Mouse (Mus musculus): Measurements from ENCODE around the gene Mrpl30. TPM values are rescaled to one million over a fixed set of nuclear protein-coding genes. Genes with fewer than 3 reads are reported as not detected.

Mrpl30 gene
- polyA plus RNA-seq, 1 experiment from 2014 or later, result 139 TPM

DNA sequence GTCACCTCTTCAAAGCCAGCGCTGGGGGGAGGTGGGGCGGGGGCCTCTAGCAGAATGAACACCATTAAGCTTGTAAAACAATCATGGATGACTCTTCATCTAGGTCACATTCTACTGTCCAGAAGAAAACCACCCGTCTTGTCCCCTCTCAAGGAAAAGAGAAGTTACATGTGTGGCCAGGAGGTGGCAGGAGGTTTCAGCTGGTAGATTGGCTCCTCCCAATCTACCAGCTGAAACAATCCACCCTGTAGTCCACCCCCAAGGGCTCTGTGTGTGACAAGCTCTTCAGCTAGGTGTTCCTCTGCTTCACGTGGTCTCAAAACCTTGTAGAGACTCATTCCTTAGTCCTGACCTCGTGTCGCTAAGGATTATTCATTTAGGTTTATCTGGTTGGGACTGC lies 12.9 kb downstream of the Mrpl30 start:
- Histone ChIP-seq H3K27ac (replicated peaks) (no peak overlapping the region), H3K4me2 (no peak overlapping the region), H3K9me3 (replicated peaks) (no peaks in the 10 kb centered on the region), H3K27me3 (no peaks in the 10 kb centered on the region), H3K9ac (no peak overlapping the region), H3K4me3 (replicated peaks) (no peak overlapping the region), H3K4me1 (replicated peaks) (no peaks in the 10 kb centered on the region), H3K36me3 (replicated peaks) (peaks cover 17% of the 10 kb centered on the region)
- 28% methylated on average over 6 of the region's 6 CpGs for WGBS (ENCODE audit: insufficient replicate concordance)
- no peak for ATAC-seq (ENCODE audit: insufficient read depth)

DNA sequence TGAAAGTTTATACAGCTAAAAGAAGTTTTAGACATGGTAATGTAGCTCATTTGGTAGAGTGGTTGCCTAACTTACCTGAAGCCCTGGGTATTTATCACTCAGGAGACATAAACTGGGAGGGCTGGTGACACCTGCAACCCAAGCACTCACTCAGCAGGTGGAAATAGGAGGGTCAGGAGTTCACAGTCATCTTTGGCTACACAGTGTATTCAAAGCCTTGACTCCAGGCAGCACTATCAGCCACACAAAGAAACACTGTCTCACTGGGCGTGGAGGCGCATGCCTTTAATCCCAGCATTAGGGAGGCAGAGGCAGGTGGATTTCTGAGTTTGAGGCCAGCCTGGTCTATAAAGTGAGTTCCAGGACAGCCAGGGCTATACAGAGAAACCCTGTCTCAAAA lies 22.5 kb downstream of the Mrpl30 start:
- no peaks in the 10 kb centered on the region for H3K4me1 ChIP-seq (replicated peaks)
- 0 out of 2 replicates have a peak, but pooled peaks cover 3% of the 10 kb centered on the region for H3K27me3 ChIP-seq
- no peak overlapping the region for H3K4me2 ChIP-seq
- no peaks in the 10 kb centered on the region for H3K36me3 ChIP-seq (replicated peaks)
- H3K27ac ChIP-seq (replicated peaks), result no peak overlapping the region
- H3K9ac ChIP-seq, result no peak overlapping the region
- no peak overlapping the region for H3K4me3 ChIP-seq (replicated peaks)
- 67% methylated on average over 2 of the region's 2 CpGs for WGBS (ENCODE audit: insufficient replicate concordance)
- no peaks in the 10 kb centered on the region for H3K9me3 ChIP-seq (replicated peaks)
- no peak for ATAC-seq (ENCODE audit: insufficient read depth)

DNA sequence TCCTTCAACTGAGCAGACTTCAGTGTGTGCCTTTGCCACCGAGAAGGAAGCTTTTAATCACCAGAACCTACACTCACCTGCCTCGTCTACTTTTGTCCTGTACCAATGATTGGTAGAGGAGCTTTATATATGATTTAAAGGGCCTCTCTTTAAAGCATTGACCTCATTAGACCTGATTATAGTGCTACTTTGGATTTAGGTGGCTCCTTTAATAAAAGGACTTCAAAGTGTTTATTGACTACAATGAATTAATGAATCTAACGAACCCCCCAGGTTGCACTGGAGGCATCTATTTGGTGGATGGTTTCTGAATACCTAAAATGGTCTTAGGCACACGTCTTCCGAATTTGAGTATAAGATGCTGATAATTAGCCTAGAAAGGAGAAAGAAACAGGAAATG lies 26.1 kb downstream of the Mrpl30 start, which contains the start of gene Lyg2:
Gene Lyg2, minus strand, starts transcription at position 101 of the 400 bp plus-strand sequence.
- H3K9me3 ChIP-seq (replicated peaks), result no peaks in the 10 kb centered on the region
- WGBS (ENCODE audit: insufficient replicate concordance), result 46% methylated on average over 5 of the region's 5 CpGs
- H3K27ac ChIP-seq (replicated peaks), result no peak within 1 kb of the TSS
- H3K36me3 ChIP-seq (replicated peaks), result no peaks in the 10 kb centered on the region
- 0 out of 2 replicates have a peak, but pooled peaks cover 4% of the 10 kb centered on the region for H3K27me3 ChIP-seq
- ATAC-seq (ENCODE audit: insufficient read depth), result no peak
- H3K4me2 ChIP-seq, result no peak within 1 kb of the TSS
- H3K9ac ChIP-seq, result no peak within 1 kb of the TSS
- H3K4me1 ChIP-seq (replicated peaks), result no peaks in the 10 kb centered on the region
- H3K4me3 ChIP-seq (replicated peaks), result no peak within 1 kb of the TSS

- H3K4me2 ChIP-seq, result no peak overlapping the region
- ATAC-seq (ENCODE audit: insufficient read depth), result no peak
- H3K4me3 ChIP-seq (replicated peaks), result no peak overlapping the region
- no peaks in the 10 kb centered on the region for H3K36me3 ChIP-seq (replicated peaks)
- WGBS (ENCODE audit: insufficient replicate concordance), result 54% methylated on average over 13 of the region's 13 CpGs
- H3K4me1 ChIP-seq (replicated peaks), result no peaks in the 10 kb centered on the region
- no peak overlapping the region for H3K27ac ChIP-seq (replicated peaks)
- no peaks in the 10 kb centered on the region for H3K9me3 ChIP-seq (replicated peaks)
- H3K27me3 ChIP-seq, result 0 out of 2 replicates have a peak, but pooled peaks cover 4% of the 10 kb centered on the region
- H3K9ac ChIP-seq, result no peak overlapping the region
These were observed 27.4 kb downstream of the Mrpl30 start for GRCm38 (mm10) chr1:37917666-37918065.

- Histone ChIP-seq H3K36me3 (replicated peaks) (no peaks in the 10 kb centered on the region), H3K4me3 (replicated peaks) (no peak overlapping the region), H3K27ac (replicated peaks) (no peak overlapping the region), H3K9ac (no peak overlapping the region), H3K4me2 (no peak overlapping the region), H3K4me1 (replicated peaks) (no peaks in the 10 kb centered on the region), H3K27me3 (0 out of 2 replicates have a peak, but pooled peaks cover 4% of the 10 kb centered on the region), H3K9me3 (replicated peaks) (no peaks in the 10 kb centered on the region)
- 61% methylated on average over 6 of the region's 6 CpGs for WGBS (ENCODE audit: insufficient replicate concordance)
- ATAC-seq (ENCODE audit: insufficient read depth), result no peak
These were observed 27.8 kb downstream of the Mrpl30 start for GRCm38 (mm10) chr1:37918096-37918495.

DNA sequence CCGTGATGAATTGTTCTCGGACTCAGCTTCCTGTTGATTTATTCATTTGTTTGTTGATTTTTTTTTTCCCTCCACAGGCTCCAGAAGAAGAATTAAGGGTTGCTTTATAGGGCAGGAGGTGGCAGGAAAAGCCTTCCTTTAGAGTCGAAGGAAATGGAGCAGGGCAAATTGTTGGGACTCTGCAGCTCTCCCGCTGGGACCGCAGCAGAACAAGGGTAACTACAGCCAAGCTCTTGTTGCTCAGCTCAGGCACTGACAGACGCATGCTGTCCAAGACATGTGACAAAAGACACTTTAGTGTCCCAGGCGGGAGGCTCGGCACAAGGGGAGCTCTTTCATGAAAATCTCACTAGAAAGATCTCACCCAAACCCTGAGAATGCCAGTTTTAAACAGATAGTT lies 32.3 kb downstream of the Mrpl30 start:
- Histone ChIP-seq H3K9ac (no peak overlapping the region), H3K27me3 (0 out of 2 replicates have a peak, but pooled peaks cover 3% of the 10 kb centered on the region), H3K9me3 (replicated peaks) (no peaks in the 10 kb centered on the region), H3K4me2 (no peak overlapping the region), H3K4me3 (replicated peaks) (no peak overlapping the region), H3K27ac (replicated peaks) (no peak overlapping the region), H3K4me1 (replicated peaks) (no peaks in the 10 kb centered on the region), H3K36me3 (replicated peaks) (no peaks in the 10 kb centered on the region)
- WGBS (ENCODE audit: insufficient replicate concordance), result 45% methylated on average over 8 of the region's 8 CpGs
- no peak for ATAC-seq (ENCODE audit: insufficient read depth)

GRCm38 (mm10) chr1:37925971-37926370 lies 35.7 kb downstream of the Mrpl30 start:
- 56% methylated on average over 8 of the region's 8 CpGs for WGBS (ENCODE audit: insufficient replicate concordance)
- H3K27me3 ChIP-seq, result no peaks in the 10 kb centered on the region
- H3K36me3 ChIP-seq (replicated peaks), result no peaks in the 10 kb centered on the region
- no peak overlapping the region for H3K27ac ChIP-seq (replicated peaks)
- no peak overlapping the region for H3K4me2 ChIP-seq
- no peak overlapping the region for H3K9ac ChIP-seq
- no peaks in the 10 kb centered on the region for H3K4me1 ChIP-seq (replicated peaks)
- no peak for ATAC-seq (ENCODE audit: insufficient read depth)
- no peaks in the 10 kb centered on the region for H3K9me3 ChIP-seq (replicated peaks)
- no peak overlapping the region for H3K4me3 ChIP-seq (replicated peaks)

- WGBS (ENCODE audit: insufficient replicate concordance), result 28% methylated on average over 3 of the region's 3 CpGs
- H3K36me3 ChIP-seq (replicated peaks), result no peaks in the 10 kb centered on the region
- H3K27ac ChIP-seq (replicated peaks), result no peak overlapping the region
- no peak for ATAC-seq (ENCODE audit: insufficient read depth)
- no peak overlapping the region for H3K4me2 ChIP-seq
- no peaks in the 10 kb centered on the region for H3K27me3 ChIP-seq
- no peak overlapping the region for H3K4me3 ChIP-seq (replicated peaks)
- no peak overlapping the region for H3K9ac ChIP-seq
- no peaks in the 10 kb centered on the region for H3K4me1 ChIP-seq (replicated peaks)
- no peaks in the 10 kb centered on the region for H3K9me3 ChIP-seq (replicated peaks)
These were observed 41.5 kb downstream of the Mrpl30 start for GRCm38 (mm10) chr1:37931806-37932205.

Other genes starting within 250 kb of the Mrpl30 start
- 0.13 and 0.28 TPM in 2 replicates for gene 2010300C02Rik, start 170.4 kb upstream of the Mrpl30 start, polyA plus RNA-seq (2015; fragmentation: Nextera tagmentation; extraction: Ambion mirVana)
- 1.2 and 1.3 TPM in 2 replicates for gene Tsga10, start 24.0 kb upstream of the Mrpl30 start, polyA plus RNA-seq (2015; fragmentation: Nextera tagmentation; extraction: Ambion mirVana)
- gene Lipt1, start 18.7 kb upstream of the Mrpl30 start, polyA plus RNA-seq (2015; fragmentation: Nextera tagmentation; extraction: Ambion mirVana), result 4.0 and 4.4 TPM in 2 replicates
- 9.7 and 12.6 TPM in 2 replicates for gene Mitd1, start 66 bp upstream of the Mrpl30 start, polyA plus RNA-seq (2015; fragmentation: Nextera tagmentation; extraction: Ambion mirVana)
- not detected in 2 replicates for gene Lyg2, start 26.0 kb downstream of the Mrpl30 start, polyA plus RNA-seq (2015; fragmentation: Nextera tagmentation; extraction: Ambion mirVana)
- not detected in 2 replicates for gene Lyg1, start 67.3 kb downstream of the Mrpl30 start, polyA plus RNA-seq (2015; fragmentation: Nextera tagmentation; extraction: Ambion mirVana)
- 58.6 and 60.3 TPM in 2 replicates for gene Txndc9, start 107.4 kb downstream of the Mrpl30 start, polyA plus RNA-seq (2015; fragmentation: Nextera tagmentation; extraction: Ambion mirVana)
- 12.7 and 14.2 TPM in 2 replicates for gene Eif5b, start 107.5 kb downstream of the Mrpl30 start, polyA plus RNA-seq (2015; fragmentation: Nextera tagmentation; extraction: Ambion mirVana)
- gene Rev1, start 239.3 kb downstream of the Mrpl30 start, polyA plus RNA-seq (2015; fragmentation: Nextera tagmentation; extraction: Ambion mirVana), result 13.3 and 17.5 TPM in 2 replicates

Data from liver, embryonic 15.5 days (tissue).